Mouse (Mus musculus): Measurements from ENCODE around the gene Nadk. TPM values are rescaled to one million over a fixed set of nuclear protein-coding genes. Genes with fewer than 3 reads are reported as not detected.

Gene Nadk
- 66.8 and 68.5 TPM in 2 replicates for polyA plus RNA-seq (2015; fragmentation: Nextera tagmentation; extraction: Ambion mirVana)

DNA sequence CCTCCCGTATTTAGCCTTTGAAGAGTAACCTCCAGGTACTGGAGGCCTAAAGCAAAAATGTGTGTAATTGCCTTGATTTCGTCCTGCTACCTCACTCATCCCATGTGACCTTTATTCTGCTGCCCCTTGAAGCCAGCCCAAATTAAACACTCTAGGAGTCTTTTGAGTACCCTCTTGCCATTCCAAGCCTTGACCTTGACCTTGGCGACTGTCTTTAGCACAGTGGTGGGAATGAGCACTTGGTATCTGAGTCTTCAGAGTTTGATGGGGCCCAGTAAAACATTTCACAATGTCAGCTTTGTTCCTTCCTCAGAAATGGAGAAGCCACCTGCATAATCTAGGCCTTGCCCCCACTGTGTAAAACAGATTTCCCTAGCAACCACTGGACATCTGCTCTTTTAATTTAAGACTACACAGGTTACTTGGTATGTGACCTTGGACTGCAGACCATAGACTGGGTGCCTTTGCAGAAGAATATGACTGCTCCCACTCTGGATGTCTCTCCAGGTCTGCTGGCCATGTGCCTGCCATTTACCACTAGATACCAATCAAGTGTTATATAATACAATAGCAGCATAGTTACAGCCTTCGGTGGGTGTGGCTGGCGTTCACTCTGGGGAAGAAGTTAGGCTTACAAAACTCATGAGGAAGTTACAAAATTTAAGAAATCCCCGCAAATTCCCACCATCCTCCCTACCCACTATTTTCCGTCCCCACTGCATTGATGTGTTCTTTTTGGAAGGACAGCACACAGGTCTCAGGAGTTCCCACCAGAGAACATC, at the start of gene Nadk:
Gene Nadk, plus strand, starts transcription at position 718 of the 782 bp plus-strand sequence.

DNA sequence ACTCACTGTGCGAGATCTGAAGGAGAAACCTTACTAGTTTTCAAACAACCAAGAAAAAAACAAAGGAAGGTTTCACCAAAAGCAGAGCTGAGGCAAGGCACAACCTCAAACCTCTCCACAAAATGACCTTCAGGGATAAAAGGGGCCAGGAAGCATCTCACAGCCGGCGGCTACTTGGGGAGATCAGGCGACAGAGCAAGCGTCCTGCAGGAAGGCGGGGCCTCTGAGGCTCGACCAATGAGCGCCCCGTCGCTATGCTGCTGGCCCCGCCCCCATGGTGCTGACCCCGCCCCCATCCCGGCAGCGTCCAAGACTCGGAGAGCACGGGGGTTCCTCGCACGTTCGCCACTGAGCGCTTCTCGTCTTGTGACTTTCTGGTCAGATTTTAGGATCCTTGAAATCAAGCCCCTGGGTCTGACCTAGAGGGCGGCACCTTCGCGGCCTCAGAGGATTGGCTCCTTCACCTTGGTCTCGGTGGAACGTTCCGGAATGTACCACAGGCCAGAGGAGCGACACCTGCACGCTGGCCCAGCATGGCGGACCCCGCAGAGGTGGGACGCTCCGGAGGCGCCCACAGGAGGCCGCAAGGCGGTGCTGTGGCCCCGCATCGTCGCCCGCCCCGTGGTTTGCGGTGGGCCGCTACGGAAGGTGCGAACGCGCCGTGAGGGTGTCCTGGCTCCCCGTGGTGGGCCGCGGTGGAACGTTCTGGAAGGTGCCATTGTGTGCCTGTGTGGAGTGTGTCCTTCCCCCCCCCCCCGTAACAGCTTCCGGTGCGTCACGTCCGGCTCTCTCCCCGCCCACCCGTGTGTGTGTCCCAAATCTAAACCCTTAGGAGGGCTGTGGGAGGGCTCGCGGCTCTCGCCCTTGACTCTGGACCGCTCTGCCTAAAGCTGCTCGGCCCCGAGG, 39.2 kb downstream of the Nadk start, which contains the start of gene Slc35e2:
Gene Slc35e2, plus strand, starts transcription at position 326 of the 906 bp plus-strand sequence.

DNA sequence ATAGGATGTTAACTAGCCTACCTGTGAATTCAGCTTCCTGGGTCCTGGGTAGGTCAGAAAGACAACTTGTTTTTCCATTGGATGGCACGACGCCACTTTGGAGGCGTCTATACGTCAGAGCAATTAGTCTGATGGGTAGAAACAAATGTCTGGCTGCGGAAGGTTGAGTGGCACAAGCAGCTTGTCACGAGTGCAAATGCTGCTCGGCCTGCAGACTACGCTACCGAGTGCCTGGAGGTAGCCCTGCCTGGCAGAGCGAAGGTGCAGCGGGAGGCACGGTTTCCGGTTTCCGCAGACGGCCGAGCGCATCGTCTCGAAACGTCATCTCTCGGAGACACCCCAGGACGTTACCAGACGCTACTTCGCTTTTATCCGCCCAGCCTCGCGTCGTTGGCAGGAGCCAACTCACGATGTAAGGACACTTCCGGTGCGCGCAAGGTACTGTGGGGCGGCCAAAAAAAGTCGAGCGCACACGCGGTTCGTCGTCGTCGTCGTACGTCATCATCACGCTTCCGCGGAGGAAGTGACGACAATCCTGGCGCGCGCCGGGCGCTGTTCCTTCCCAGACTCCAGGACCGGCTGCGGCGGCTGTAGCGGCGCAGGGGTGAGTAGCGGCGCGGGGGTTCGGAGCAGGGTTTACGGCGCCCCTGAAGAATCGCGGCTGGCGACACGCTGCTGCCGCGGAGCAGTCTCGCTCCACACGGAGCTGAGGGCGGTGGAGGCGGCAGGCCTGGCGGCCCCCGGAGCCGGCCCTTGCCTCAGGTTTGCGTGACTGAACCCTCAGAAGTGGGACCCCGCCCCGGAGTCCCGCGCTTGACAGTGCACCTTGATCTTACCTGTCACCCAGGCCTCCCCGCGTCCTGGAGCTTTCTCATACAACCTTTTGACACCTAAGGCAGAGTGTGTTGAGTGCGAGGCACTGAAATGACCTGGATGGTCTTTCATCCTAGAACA, 62.4 kb downstream of the Nadk start, which contains the start of gene Cdk11b:
Gene Cdk11b, plus strand, starts transcription at position 517 of the 954 bp plus-strand sequence.

Other genes starting within 250 kb of the Nadk start
- 14.7 and 15.1 TPM in 2 replicates for gene Prkcz, start 201.0 kb upstream of the Nadk start, polyA plus RNA-seq (2015; fragmentation: Nextera tagmentation; extraction: Ambion mirVana)
- gene Gabrd, start 164.3 kb upstream of the Nadk start, polyA plus RNA-seq (2015; fragmentation: Nextera tagmentation; extraction: Ambion mirVana), result 0.06 and 0.13 TPM in 2 replicates
- 1.0 and 1.2 TPM in 2 replicates for gene Cfap74, start 153.2 kb upstream of the Nadk start, polyA plus RNA-seq (2015; fragmentation: Nextera tagmentation; extraction: Ambion mirVana)
- not detected in 2 replicates for gene Tmem52, start 93.3 kb upstream of the Nadk start, polyA plus RNA-seq (2015; fragmentation: Nextera tagmentation; extraction: Ambion mirVana)
- 288 and 312 TPM in 2 replicates for gene Gnb1, start 71.0 kb upstream of the Nadk start, polyA plus RNA-seq (2015; fragmentation: Nextera tagmentation; extraction: Ambion mirVana)
- gene Slc35e2, start 39.0 kb downstream of the Nadk start, polyA plus RNA-seq (2015; fragmentation: Nextera tagmentation; extraction: Ambion mirVana), result 3.1 and 3.8 TPM in 2 replicates
- 45.0 and 53.4 TPM in 2 replicates for gene Cdk11b, start 62.5 kb downstream of the Nadk start, polyA plus RNA-seq (2015; fragmentation: Nextera tagmentation; extraction: Ambion mirVana)
- not detected in 2 replicates for gene Gm10563, start 83.0 kb downstream of the Nadk start, polyA plus RNA-seq (2015; fragmentation: Nextera tagmentation; extraction: Ambion mirVana)
- 143 and 158 TPM in 2 replicates for gene Mmp23, start 91.0 kb downstream of the Nadk start, polyA plus RNA-seq (2015; fragmentation: Nextera tagmentation; extraction: Ambion mirVana)
- gene Mib2, start 106.8 kb downstream of the Nadk start, polyA plus RNA-seq (2015; fragmentation: Nextera tagmentation; extraction: Ambion mirVana), result 10.8 and 11.4 TPM in 2 replicates
- gene Fndc10, start 132.0 kb downstream of the Nadk start, polyA plus RNA-seq (2015; fragmentation: Nextera tagmentation; extraction: Ambion mirVana), result 10.4 and 10.8 TPM in 2 replicates
- 133 and 144 TPM in 2 replicates for gene Ssu72, start 142.4 kb downstream of the Nadk start, polyA plus RNA-seq (2015; fragmentation: Nextera tagmentation; extraction: Ambion mirVana)
- 0.35 and 0.58 TPM in 2 replicates for gene Tmem240, start 172.4 kb downstream of the Nadk start, polyA plus RNA-seq (2015; fragmentation: Nextera tagmentation; extraction: Ambion mirVana)
- gene Atad3a, start 198.7 kb downstream of the Nadk start, polyA plus RNA-seq (2015; fragmentation: Nextera tagmentation; extraction: Ambion mirVana), result 43.9 and 46.1 TPM in 2 replicates
- 47.5 and 51.7 TPM in 2 replicates for gene Vwa1, start 212.3 kb downstream of the Nadk start, polyA plus RNA-seq (2015; fragmentation: Nextera tagmentation; extraction: Ambion mirVana)
- gene Tmem88b, start 223.5 kb downstream of the Nadk start, polyA plus RNA-seq (2015; fragmentation: Nextera tagmentation; extraction: Ambion mirVana), result 0.40 and 0.45 TPM in 2 replicates
- 0.16 and 0.24 TPM in 2 replicates for gene Ankrd65, start 228.1 kb downstream of the Nadk start, polyA plus RNA-seq (2015; fragmentation: Nextera tagmentation; extraction: Ambion mirVana)
- gene Mrpl20, start 240.5 kb downstream of the Nadk start, polyA plus RNA-seq (2015; fragmentation: Nextera tagmentation; extraction: Ambion mirVana), result 437 and 466 TPM in 2 replicates

Data from urinary bladder, postnatal 0 days (tissue).